Mouse (Mus musculus) liver, adult 2 months (tissue): Measurements from ENCODE around the gene Mcfd2.

Source experiments
- CTCF ChIP-seq: fragments of 200-500 bp; IDR thresholded peaks from 2 replicates; pipeline ENCODE4 v1.5.1; 2011; ENCODE audit warnings: low read depth, low read length, control low read depth
- POLR2A ChIP-seq: fragments of 200-500 bp; IDR thresholded peaks from 2 replicates; pipeline ENCODE4 v1.6.1; 2011; ENCODE audit warnings: low read length, control low read depth; ENCODE audit not compliant: insufficient read depth; ENCODE audit errors: extremely low read depth

- TF ChIP-seq CTCF = no peak
- no peak for TF ChIP-seq POLR2A
These were observed 40.4 kb downstream of the Mcfd2 start for GRCm38 (mm10) chr17:87225384-87225783.
